Mouse (Mus musculus): ENCODE measurements around the gene Ptpra.

Gene Ptpra

GRCm38 (mm10) chr2:130449794-130450433 is at the start of gene Ptpra:
Ptpra (plus strand) TSS chr2:130450278.
- in situ Hi-C loops (cut with MboI; ENCODE audit: unreplicated experiment in 2 of 2) = loop anchor here (5.0 kb wide), 2 partner anchors 107 to 112 kb away; partner anchors contain the start of gene Mrps26 (in 1 of the 2)

- in situ Hi-C loops (cut with MboI; ENCODE audit: unreplicated experiment in 2 of 2) = no loop called here
Measured at GRCm38 (mm10) chr2:130401891-130402290, 48.2 kb upstream of the Ptpra start.

GRCm38 (mm10) chr2:130404939-130405338 is 45.1 kb upstream of the Ptpra start, which contains the start of the genes Gm28372 and 1700020A23Rik:
Gm28372 (plus strand) TSS chr2:130405239.
1700020A23Rik (plus strand) TSS chr2:130405259.
- in situ Hi-C loops (cut with MboI; ENCODE audit: unreplicated experiment in 2 of 2) = loop anchor here in 1 of 2 experiments (5.0 kb wide), 1 partner anchor 118 kb away; no protein-coding TSS in a partner anchor

GRCm38 (mm10) chr2:130406178-130406577 is 43.9 kb upstream of the Ptpra start, which contains the start of gene Tmem239:
Tmem239 (plus strand) TSS chr2:130406478.
- in situ Hi-C loops (cut with MboI; ENCODE audit: unreplicated experiment in 2 of 2) = loop anchor here in 1 of 2 experiments (5.0 kb wide), 1 partner anchor 119 kb away; no protein-coding TSS in a partner anchor

GRCm38 (mm10) chr2:130408194-130408593 is 41.9 kb upstream of the Ptpra start:
- in situ Hi-C loops (cut with MboI; ENCODE audit: unreplicated experiment in 2 of 2) = loop anchor here in 1 of 2 experiments (5.0 kb wide), 1 partner anchor 121 kb away; no protein-coding TSS in a partner anchor

GRCm38 (mm10) chr2:130411558-130412495 is 38.3 kb upstream of the Ptpra start:
- in situ Hi-C loops (cut with MboI; ENCODE audit: unreplicated experiment in 2 of 2) = loop anchor here in 1 of 2 experiments (5.0 kb wide), 1 partner anchor 120 kb away; no protein-coding TSS in a partner anchor

GRCm38 (mm10) chr2:130412775-130413174 is 37.3 kb upstream of the Ptpra start:
- in situ Hi-C loops (cut with MboI; ENCODE audit: unreplicated experiment in 2 of 2) = loop anchor here in 1 of 2 experiments (5.0 kb wide), 1 partner anchor 120 kb away; no protein-coding TSS in a partner anchor

- in situ Hi-C loops (cut with MboI; ENCODE audit: unreplicated experiment in 2 of 2) = loop anchor here in 1 of 2 experiments (5.0 kb wide), 1 partner anchor 122 kb away; no protein-coding TSS in a partner anchor
Measured at GRCm38 (mm10) chr2:130414094-130414856, 35.8 kb upstream of the Ptpra start.

- in situ Hi-C loops (cut with MboI; ENCODE audit: unreplicated experiment in 2 of 2) = loop anchor here (10.0 kb wide), 2 partner anchors 243 to 343 kb away; partner anchors contain the start of genes Ddrgk1 (in 1 of the 2) and Itpa (in 1 of the 2)
Measured at GRCm38 (mm10) chr2:130421781-130422620, 28.1 kb upstream of the Ptpra start.

- in situ Hi-C loops (cut with MboI; ENCODE audit: unreplicated experiment in 2 of 2) = loop anchor here (10.0 kb wide), 2 partner anchors 241 to 341 kb away; partner anchors contain the start of genes Ddrgk1 (in 1 of the 2) and Itpa (in 1 of the 2)
Measured at GRCm38 (mm10) chr2:130423397-130424125, 26.5 kb upstream of the Ptpra start.

- in situ Hi-C loops (cut with MboI; ENCODE audit: unreplicated experiment in 2 of 2) = loop anchor here (10.0 kb wide), 2 partner anchors 241 to 341 kb away; partner anchors contain the start of genes Ddrgk1 (in 1 of the 2) and Itpa (in 1 of the 2)
Measured at GRCm38 (mm10) chr2:130424126-130424853, 25.8 kb upstream of the Ptpra start, which contains the start of the genes Vps16 and Pced1a. Vps16 (plus strand) TSS chr2:130424339. Pced1a (minus strand) TSS chr2:130424701.

GRCm38 (mm10) chr2:130425112-130425511 is 25.0 kb upstream of the Ptpra start:
- in situ Hi-C loops (cut with MboI; ENCODE audit: unreplicated experiment in 2 of 2) = loop anchor here (10.0 kb wide), 2 partner anchors 240 to 340 kb away; partner anchors contain the start of genes Ddrgk1 (in 1 of the 2) and Itpa (in 1 of the 2)

GRCm38 (mm10) chr2:130429851-130430250 is 20.2 kb upstream of the Ptpra start:
- in situ Hi-C loops (cut with MboI; ENCODE audit: unreplicated experiment in 2 of 2) = loop anchor here (10.0 kb wide), 2 partner anchors 235 to 335 kb away; partner anchors contain the start of genes Ddrgk1 (in 1 of the 2) and Itpa (in 1 of the 2)

GRCm38 (mm10) chr2:130430484-130430883 is 19.6 kb upstream of the Ptpra start:
- in situ Hi-C loops (cut with MboI; ENCODE audit: unreplicated experiment in 2 of 2) = no loop called here

- in situ Hi-C loops (cut with MboI; ENCODE audit: unreplicated experiment in 2 of 2) = no loop called here
Measured at GRCm38 (mm10) chr2:130432157-130432556, 17.9 kb upstream of the Ptpra start.

- in situ Hi-C loops (cut with MboI; ENCODE audit: unreplicated experiment in 2 of 2) = no loop called here
Measured at GRCm38 (mm10) chr2:130433152-130433551, 16.9 kb upstream of the Ptpra start.

GRCm38 (mm10) chr2:130436769-130437168 is 13.3 kb upstream of the Ptpra start:
- in situ Hi-C loops (cut with MboI; ENCODE audit: unreplicated experiment in 2 of 2) = no loop called here

Data from v-Abl transformed pro-B cells (cell line).